Mouse (Mus musculus) small intestine, adult 2 months (tissue): ENCODE data around the gene Fcer2a. TPM values are rescaled to one million over a fixed set of nuclear protein-coding genes. Genes with fewer than 3 reads are reported as not detected.
A peak's percentile ranks its signal among the peaks of the same experiment; 100 is the strongest.

Source experiments
- H3K27ac ChIP-seq: fragments of 200-500 bp; 2 replicates; pipeline ENCODE4 v1.5.1; 2012; ENCODE audit warnings: low read depth, low read length, control low read depth, inconsistent platforms; ENCODE audit not compliant: insufficient read depth
- H3K27me3 ChIP-seq: fragments of 200-500 bp; 2 replicates; pipeline ENCODE4 v1.6.1; 2012; ENCODE audit warnings: mild to moderate bottlenecking, moderate library complexity, low read length, inconsistent platforms; ENCODE audit not compliant: control insufficient read depth, insufficient read depth
- H3K36me3 ChIP-seq: fragments of 200-500 bp; 2 replicates; pipeline ENCODE4 v1.6.1; 2012; ENCODE audit warnings: mild to moderate bottlenecking, low read length, control low read depth, inconsistent platforms; ENCODE audit not compliant: control insufficient read depth, insufficient read depth
- H3K4me1 ChIP-seq: fragments of 200-500 bp; 2 replicates; pipeline ENCODE4 v1.6.1; 2012; ENCODE audit warnings: low read length, inconsistent platforms, mixed read lengths; ENCODE audit not compliant: control insufficient read depth, insufficient read depth, insufficient read length
- H3K4me3 ChIP-seq: fragments of 200-500 bp; 2 replicates; pipeline ENCODE4 v1.5.1; 2012; ENCODE audit warnings: low read depth, mild to moderate bottlenecking, control low read depth, inconsistent platforms, low read length, moderate library complexity
- CTCF ChIP-seq: fragments of 200-500 bp; IDR thresholded peaks from 2 replicates; pipeline ENCODE4 v1.5.1; 2012; ENCODE audit warnings: low read depth, mild to moderate bottlenecking, control low read depth, inconsistent platforms, low read length, moderate library complexity, mixed read lengths; ENCODE audit not compliant: insufficient replicate concordance, insufficient read length; ENCODE audit errors: extremely low read depth
- POLR2A ChIP-seq: fragments of 200-500 bp; IDR thresholded peaks from 2 replicates; pipeline ENCODE4 v1.6.1; 2012; ENCODE audit warnings: low read depth, mild to moderate bottlenecking, control low read depth, inconsistent platforms, low read length, moderate library complexity
- WGBS: fragments of 180-500 bp; shearing (Covaris S2); methylation state at CpG from one replicate; pipeline ENCODE4 v1.1.7; 2018; 5-methylcytosine and 5-hydroxymethylcytosine counted together
- polyA plus RNA-seq: library from polyadenylated mRNA; depleted of rRNA; stranded (reverse); fragments of >200 nt; gene quantifications from 2 replicates; pipeline ENCODE4 v1.2.3, GENCODE M21; 2012

Fcer2a gene
- polyA plus RNA-seq, 1 experiment, result 4.4 TPM

DNA sequence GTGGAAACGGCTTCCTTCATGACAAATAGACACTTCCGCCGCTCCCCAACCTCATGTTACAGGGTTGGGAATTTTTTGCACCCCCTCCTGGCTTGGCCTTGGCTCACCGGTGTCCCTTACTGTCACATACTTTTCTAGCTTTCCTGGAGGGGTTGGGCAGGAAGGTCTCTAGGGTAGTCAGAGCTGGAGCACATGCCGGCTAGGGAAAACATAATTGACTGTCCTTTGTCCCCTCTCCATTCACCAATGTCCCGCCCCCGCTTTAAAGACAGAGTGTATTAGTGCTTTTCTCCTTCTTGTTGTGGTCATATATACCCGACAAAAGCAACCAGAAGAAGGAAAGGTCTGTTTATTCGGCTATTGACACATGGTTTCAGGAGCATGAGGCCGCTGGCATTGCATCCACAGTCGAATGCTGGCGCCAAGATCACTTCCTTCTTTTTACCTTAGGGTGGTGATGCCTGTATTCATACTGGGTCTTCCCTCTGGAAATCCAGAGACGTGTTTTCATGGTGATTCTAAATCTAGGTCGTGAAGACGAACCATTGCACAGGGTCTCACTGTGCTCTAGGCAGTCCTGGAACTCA is 16.9 kb downstream of the Fcer2a start:
- peaks cover 2% of the 10 kb centered on the region for H3K4me1 ChIP-seq
- WGBS, result under 1% methylated on average over 15 of the region's 15 CpGs
- no peak for TF ChIP-seq CTCF
- TF ChIP-seq POLR2A, result no peak
- no peaks in the 10 kb centered on the region for H3K27me3 ChIP-seq
- peaks cover 23% of the 10 kb centered on the region for H3K36me3 ChIP-seq
- peak overlapping the region; percentile 74 for H3K27ac ChIP-seq
- peak overlapping the region; percentile 94 for H3K4me3 ChIP-seq

GRCm38 (mm10) chr8:3676131-3676992 is 17.6 kb downstream of the Fcer2a start, which contains the start of gene Trappc5:
TSS of gene Trappc5 (plus strand) at chr8:3676299.
- Histone ChIP-seq H3K4me1 (peaks cover 2% of the 10 kb centered on the region), H3K27me3 (no peaks in the 10 kb centered on the region), H3K36me3 (peaks cover 21% of the 10 kb centered on the region), H3K4me3 (peak within 1 kb of the TSS; percentile 94), H3K27ac (peak within 1 kb of the TSS; percentile 74)
- TF ChIP-seq POLR2A (peak; percentile 86; the same call in 1 of the 2 replicates), CTCF (peak; percentile 99)
- under 1% methylated on average over 61 of the region's 61 CpGs for whole genome bisulfite sequencing

DNA sequence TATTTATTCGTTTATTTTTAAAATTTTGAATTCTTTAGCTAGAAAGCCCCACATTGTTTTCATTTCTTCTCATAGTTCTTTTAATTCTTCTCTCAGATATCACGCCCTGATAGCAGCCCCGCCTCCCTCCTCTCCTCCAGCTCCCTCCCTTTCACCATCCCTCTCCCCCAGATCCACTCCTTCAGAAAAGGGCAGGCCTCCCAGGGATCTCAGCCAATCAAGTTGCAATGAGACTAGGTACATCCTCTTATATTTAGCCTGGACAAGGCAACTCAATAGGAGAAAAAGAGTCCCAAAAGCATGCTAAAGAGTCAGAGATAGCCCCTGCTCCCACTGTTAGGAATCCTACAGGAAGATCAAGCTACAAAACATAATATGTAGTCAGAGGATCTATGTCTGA is 19.3 kb downstream of the Fcer2a start:
- TF ChIP-seq CTCF (no peak), POLR2A (no peak)
- peaks cover 8% of the 10 kb centered on the region for H3K36me3 ChIP-seq
- WGBS, result 64% methylated on average over 3 of the region's 3 CpGs
- peaks cover 2% of the 10 kb centered on the region for H3K4me1 ChIP-seq
- H3K27ac ChIP-seq, result no peak overlapping the region
- no peak overlapping the region for H3K4me3 ChIP-seq
- no peaks in the 10 kb centered on the region for H3K27me3 ChIP-seq

DNA sequence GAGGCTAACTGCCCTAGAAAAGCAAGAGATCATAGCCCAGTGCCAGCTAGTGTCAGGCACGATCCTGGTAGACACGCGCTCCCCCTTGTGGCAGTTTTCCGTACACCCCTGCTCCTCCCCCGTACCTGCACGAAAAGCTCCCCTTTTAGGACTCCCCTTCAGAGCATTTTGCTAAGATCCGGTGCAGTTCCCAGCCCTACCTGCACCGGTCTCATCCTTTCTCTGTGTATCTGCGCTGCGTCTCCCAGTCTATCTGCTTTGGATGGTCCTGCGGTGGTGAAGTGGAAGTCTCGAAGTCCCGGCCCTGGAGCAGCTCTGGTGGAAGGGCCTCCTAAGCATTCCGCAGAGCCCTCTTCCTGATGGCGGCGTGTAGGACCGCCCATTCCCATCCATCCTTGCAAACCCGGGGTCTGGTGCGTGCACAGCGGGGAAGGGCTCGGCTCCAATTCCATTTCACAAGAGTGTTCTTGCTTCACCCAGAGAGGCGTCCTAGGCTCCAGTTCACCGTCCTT is 21.9 kb downstream of the Fcer2a start, which contains the start of gene Fcor:
Gene Fcor (minus strand): TSS at position 383 of the 512 bp plus-strand sequence.
- Histone ChIP-seq H3K27me3 (no peaks in the 10 kb centered on the region), H3K4me1 (peaks cover 2% of the 10 kb centered on the region), H3K36me3 (no peaks in the 10 kb centered on the region), H3K27ac (no peak within 1 kb of the TSS), H3K4me3 (peak within 1 kb of the TSS; percentile 65)
- 2% methylated on average over 23 of the region's 23 CpGs for WGBS
- TF ChIP-seq CTCF (peak; percentile 99), POLR2A (no peak)

DNA sequence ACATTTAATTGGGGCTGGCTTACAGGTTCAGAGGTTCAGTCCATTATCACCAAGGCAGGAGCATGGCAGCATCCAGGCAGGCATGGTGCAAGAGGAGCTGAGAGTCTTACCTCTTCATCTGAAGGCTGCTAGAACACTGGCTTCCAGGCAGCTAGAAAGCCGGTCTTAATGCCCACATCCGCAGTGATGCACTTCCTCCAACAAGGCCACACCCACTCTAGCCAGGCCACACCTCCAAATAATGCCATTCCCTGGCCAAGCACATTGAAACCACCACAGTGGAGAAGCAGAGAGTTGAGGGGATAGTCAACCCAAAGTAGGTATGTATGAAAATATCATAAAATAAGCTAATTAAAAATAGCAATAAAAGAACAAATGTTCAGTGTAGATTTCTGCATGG is 23.6 kb downstream of the Fcer2a start:
- Histone ChIP-seq H3K27me3 (no peaks in the 10 kb centered on the region), H3K36me3 (no peaks in the 10 kb centered on the region), H3K4me1 (peaks cover 2% of the 10 kb centered on the region; the same call in 1 of the 2 replicates), H3K27ac (no peak overlapping the region), H3K4me3 (no peak overlapping the region)
- WGBS, result 60% methylated on average over 2 of the region's 2 CpGs
- TF ChIP-seq POLR2A (no peak), CTCF (no peak)

GRCm38 (mm10) chr8:3665507-3665906 is 28.5 kb downstream of the Fcer2a start, which contains the start of gene Mcemp1:
TSS of gene Mcemp1 (plus strand) at chr8:3665754.
- Histone ChIP-seq H3K4me3 (no peak within 1 kb of the TSS), H3K27me3 (no peaks in the 10 kb centered on the region)
- WGBS, result 59% methylated on average over 6 of the region's 6 CpGs

More at GRCm38 (mm10) chr8:3665507-3665906, 28.5 kb downstream of the Fcer2a start, which contains the start of gene Mcemp1:
- Histone ChIP-seq H3K27ac (peak within 1 kb of the TSS; percentile 9; the same call in 1 of the 2 replicates), H3K4me1 (no peaks in the 10 kb centered on the region), H3K36me3 (no peaks in the 10 kb centered on the region)
- TF ChIP-seq POLR2A (no peak), CTCF (no peak)
